Mouse (Mus musculus) stomach, embryonic 16.5 days (tissue): Measurements from ENCODE around the gene Gm8369. TPM values are rescaled to one million over a fixed set of nuclear protein-coding genes. Genes with fewer than 3 reads are reported as not detected.

Experiments used
- ATAC-seq: fragments of 200-750 bp; cut with Nextera tagmentation; 2 replicates; pipeline ENCODE4 v1.8.0; 2017; ENCODE audit warnings: moderate number of reproducible peaks, moderate TSS enrichment; ENCODE audit not compliant: insufficient read depth, low FRiP score
- H3K27ac ChIP-seq: fragments of 300-500 bp; sonication (generic); 2 replicates; pipeline ENCODE4 v1.5.1; 2014; ENCODE audit warnings: low read length
- H3K27me3 ChIP-seq: fragments of 300-500 bp; sonication (generic); 2 replicates; pipeline ENCODE4 v1.6.1; 2014; ENCODE audit warnings: low read length, control low read depth, mixed read lengths; ENCODE audit not compliant: control insufficient read depth, insufficient read depth
- H3K36me3 ChIP-seq: fragments of 300-500 bp; sonication (generic); 2 replicates; pipeline ENCODE4 v1.6.1; 2014; ENCODE audit warnings: low read length; ENCODE audit not compliant: control insufficient read depth, insufficient read depth
- H3K4me1 ChIP-seq: fragments of 300-500 bp; sonication (generic); 2 replicates; pipeline ENCODE4 v1.6.1; 2014; ENCODE audit warnings: low read length, control low read depth, mixed read lengths; ENCODE audit not compliant: control insufficient read depth, insufficient read depth
- H3K4me2 ChIP-seq: fragments of 300-500 bp; sonication (generic); 2 replicates; pipeline ENCODE4 v1.6.1; 2014; ENCODE audit warnings: low read depth, low read length, mixed read lengths
- H3K4me3 ChIP-seq: fragments of 300-500 bp; sonication (generic); replicated peaks from 2 replicates; pipeline ENCODE4 v1.5.1; 2014; ENCODE audit warnings: mild to moderate bottlenecking, low read length
- H3K9ac ChIP-seq: fragments of 300-500 bp; sonication (generic); 2 replicates; pipeline ENCODE4 v1.6.1; 2014; ENCODE audit warnings: low read length
- H3K9me3 ChIP-seq: fragments of 300-500 bp; sonication (generic); replicated peaks from 2 replicates; pipeline ENCODE4 v1.6.1; 2016; ENCODE audit warnings: low read length, control low read depth; ENCODE audit not compliant: control insufficient read depth
- WGBS: fragments of 180-500 bp; shearing (Covaris S2); extraction: QIAGEN DNeasy Blood & Tissue Kit; methylation state at CpG from one replicate; pipeline ENCODE4 v1.1.7; 2014; 5-methylcytosine and 5-hydroxymethylcytosine counted together
- polyA plus RNA-seq: library from polyadenylated mRNA; unstranded; fragments of >200 nt; fragmentation: Nextera tagmentation; extraction: Ambion mirVana; gene quantifications from 2 replicates; pipeline ENCODE4 v1.2.1, GENCODE M21; 2015

Gene Gm8369
- polyA plus RNA-seq, 1 experiment from 2014 or later, result 0.17 TPM

GRCm38 (mm10) chr19:11482684-11483083 lies 3.1 kb upstream of the Gm8369 start:
- Histone ChIP-seq H3K27ac (no peak overlapping the region), H3K4me2 (no peak overlapping the region), H3K9ac (no peak overlapping the region), H3K4me3 (no peak overlapping the region), H3K9me3 (no peaks in the 10 kb centered on the region), H3K4me1 (0 out of 2 replicates have a peak, but pooled peaks cover 2% of the 10 kb centered on the region), H3K27me3 (no peaks in the 10 kb centered on the region), H3K36me3 (no peaks in the 10 kb centered on the region)
- no peak for ATAC-seq
- WGBS, result 77% methylated on average over 2 of the region's 2 CpGs

GRCm38 (mm10) chr19:11483941-11484340 lies 1.8 kb upstream of the Gm8369 start:
- Histone ChIP-seq H3K27ac (no peak overlapping the region), H3K4me3 (no peak overlapping the region), H3K4me1 (0 out of 2 replicates have a peak, but pooled peaks cover 2% of the 10 kb centered on the region), H3K4me2 (no peak overlapping the region), H3K36me3 (no peaks in the 10 kb centered on the region), H3K27me3 (no peaks in the 10 kb centered on the region), H3K9me3 (no peaks in the 10 kb centered on the region), H3K9ac (no peak overlapping the region)
- no peak for ATAC-seq
- 48% methylated on average over 4 of the region's 4 CpGs for WGBS

DNA sequence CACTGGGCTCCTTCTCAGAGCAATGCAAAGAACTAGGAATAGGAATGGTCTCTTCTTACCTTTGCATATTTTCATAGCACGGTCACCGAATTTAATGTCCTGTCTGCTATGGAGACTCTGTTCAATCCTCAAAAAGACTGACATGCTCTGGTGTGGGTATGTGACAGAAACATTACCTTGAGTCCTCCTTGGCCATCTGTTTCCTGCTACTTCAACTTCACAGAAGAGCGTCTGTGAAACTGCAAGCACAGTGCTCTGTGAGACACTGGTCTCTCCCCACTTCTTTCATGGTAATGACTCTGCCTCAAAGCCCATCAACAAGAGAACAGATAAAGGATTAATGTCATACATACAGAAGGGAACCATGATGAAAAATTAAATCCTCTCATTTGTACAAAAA lies 1.4 kb upstream of the Gm8369 start:
- H3K27ac ChIP-seq, result no peak overlapping the region
- H3K9me3 ChIP-seq, result no peaks in the 10 kb centered on the region
- H3K4me1 ChIP-seq, result 0 out of 2 replicates have a peak, but pooled peaks cover 2% of the 10 kb centered on the region
- H3K27me3 ChIP-seq, result no peaks in the 10 kb centered on the region
- no peak overlapping the region for H3K4me2 ChIP-seq
- no peak for ATAC-seq
- no peak overlapping the region for H3K4me3 ChIP-seq
- WGBS, result 72% methylated on average over 3 of the region's 3 CpGs
- H3K36me3 ChIP-seq, result no peaks in the 10 kb centered on the region
- H3K9ac ChIP-seq, result no peak overlapping the region

DNA sequence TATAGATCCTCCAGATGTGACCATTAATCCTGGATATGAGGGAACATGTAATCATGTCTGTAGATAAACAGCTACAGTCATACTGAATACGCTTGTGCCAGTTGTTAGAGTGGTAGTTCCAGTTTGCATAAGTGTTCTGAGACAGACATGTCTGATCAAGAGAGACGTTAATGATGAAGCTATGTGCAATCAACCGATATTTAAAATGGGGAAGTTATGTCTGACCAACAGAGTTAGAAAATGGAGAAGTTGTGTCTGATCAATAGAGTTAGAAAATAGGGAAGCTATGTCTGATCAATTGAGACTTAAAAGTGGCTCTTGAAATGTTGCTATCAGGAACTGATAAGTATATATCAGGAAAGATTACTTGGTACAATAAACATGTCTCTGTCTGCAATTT lies 472 bp upstream of the Gm8369 start:
- H3K4me2 ChIP-seq, result no peak overlapping the region
- no peaks in the 10 kb centered on the region for H3K36me3 ChIP-seq
- no peak overlapping the region for H3K4me3 ChIP-seq
- no peak for ATAC-seq
- H3K27ac ChIP-seq, result no peak overlapping the region
- H3K4me1 ChIP-seq, result 0 out of 2 replicates have a peak, but pooled peaks cover 2% of the 10 kb centered on the region
- no peak overlapping the region for H3K9ac ChIP-seq
- no peaks in the 10 kb centered on the region for H3K27me3 ChIP-seq
- WGBS, result 78% methylated on average over 3 of the region's 3 CpGs
- no peaks in the 10 kb centered on the region for H3K9me3 ChIP-seq

- Histone ChIP-seq H3K9ac (no peak overlapping the region), H3K36me3 (no peaks in the 10 kb centered on the region), H3K4me3 (no peak overlapping the region), H3K27ac (no peak overlapping the region), H3K4me2 (no peak overlapping the region), H3K9me3 (no peaks in the 10 kb centered on the region), H3K4me1 (0 out of 2 replicates have a peak, but pooled peaks cover 2% of the 10 kb centered on the region), H3K27me3 (no peaks in the 10 kb centered on the region)
- 92% methylated on average over 1 of the region's 1 CpGs for WGBS
- ATAC-seq, result no peak
Measured at GRCm38 (mm10) chr19:11486599-11486998, 861 bp downstream of the Gm8369 start.

- Histone ChIP-seq H3K4me1 (no peaks in the 10 kb centered on the region), H3K4me3 (no peak overlapping the region), H3K27me3 (no peaks in the 10 kb centered on the region), H3K9ac (no peak overlapping the region), H3K36me3 (no peaks in the 10 kb centered on the region), H3K9me3 (no peaks in the 10 kb centered on the region), H3K4me2 (no peak overlapping the region), H3K27ac (no peak overlapping the region)
- no peak for ATAC-seq
- WGBS, result 66% methylated on average over 4 of the region's 4 CpGs
Measured at GRCm38 (mm10) chr19:11491406-11492189, 5.9 kb downstream of the Gm8369 start.

GRCm38 (mm10) chr19:11492671-11493070 lies 6.9 kb downstream of the Gm8369 start:
- 75% methylated on average over 1 of the region's 1 CpGs for WGBS
- Histone ChIP-seq H3K4me2 (no peak overlapping the region), H3K27me3 (no peaks in the 10 kb centered on the region), H3K4me3 (no peak overlapping the region), H3K4me1 (no peaks in the 10 kb centered on the region), H3K27ac (no peak overlapping the region), H3K9ac (no peak overlapping the region), H3K9me3 (no peaks in the 10 kb centered on the region), H3K36me3 (no peaks in the 10 kb centered on the region)
- no peak for ATAC-seq

- no peak overlapping the region for H3K4me3 ChIP-seq
- no peaks in the 10 kb centered on the region for H3K4me1 ChIP-seq
- H3K36me3 ChIP-seq, result no peaks in the 10 kb centered on the region
- H3K27ac ChIP-seq, result no peak overlapping the region
- H3K9me3 ChIP-seq, result no peaks in the 10 kb centered on the region
- no peaks in the 10 kb centered on the region for H3K27me3 ChIP-seq
- no peak overlapping the region for H3K9ac ChIP-seq
- ATAC-seq, result no peak
- no peak overlapping the region for H3K4me2 ChIP-seq
- 60% methylated on average over 3 of the region's 3 CpGs for WGBS
Measured at GRCm38 (mm10) chr19:11494519-11494918, 8.8 kb downstream of the Gm8369 start.

DNA sequence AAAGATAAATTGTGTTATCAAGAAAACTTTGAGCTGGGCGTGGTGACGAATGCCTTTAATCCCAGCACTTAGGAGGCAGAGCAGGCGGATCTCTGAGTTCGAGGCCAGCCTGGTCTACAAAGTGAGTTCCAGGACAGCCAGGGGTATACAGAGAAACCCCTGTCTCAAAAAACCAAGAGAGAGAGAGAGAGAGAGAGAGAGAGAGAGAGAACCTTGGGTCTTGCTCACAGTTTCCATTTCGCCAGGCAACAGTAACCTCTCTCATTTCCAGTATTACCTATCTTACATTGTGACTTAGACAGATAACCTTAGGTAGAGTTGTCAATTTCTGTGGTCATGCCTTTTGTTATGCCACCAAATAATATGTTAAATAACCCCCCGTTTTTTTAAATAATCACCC lies 10.6 kb downstream of the Gm8369 start:
- H3K4me3 ChIP-seq, result no peak overlapping the region
- WGBS, result 75% methylated on average over 6 of the region's 6 CpGs
- ATAC-seq, result no peak
- H3K27ac ChIP-seq, result no peak overlapping the region
- no peak overlapping the region for H3K4me2 ChIP-seq
- H3K9me3 ChIP-seq, result no peaks in the 10 kb centered on the region
- no peaks in the 10 kb centered on the region for H3K36me3 ChIP-seq
- no peaks in the 10 kb centered on the region for H3K27me3 ChIP-seq
- H3K9ac ChIP-seq, result no peak overlapping the region
- H3K4me1 ChIP-seq, result no peaks in the 10 kb centered on the region
